Mouse (Mus musculus) naive thymus-derived CD4-positive, alpha-beta T cell, adult 2 months (primary cell): Measurements from ENCODE around the gene Cmbl.

Experiments used
- DNase-seq: peaks from one replicate; pipeline ENCODE4 v3.0.0-alpha.2; 2011; ENCODE audit warnings: low read depth

Cmbl gene

GRCm38 (mm10) chr15:31583304-31584085 is 18.3 kb downstream of the Cmbl start:
- DNase-seq: no peak

DNA sequence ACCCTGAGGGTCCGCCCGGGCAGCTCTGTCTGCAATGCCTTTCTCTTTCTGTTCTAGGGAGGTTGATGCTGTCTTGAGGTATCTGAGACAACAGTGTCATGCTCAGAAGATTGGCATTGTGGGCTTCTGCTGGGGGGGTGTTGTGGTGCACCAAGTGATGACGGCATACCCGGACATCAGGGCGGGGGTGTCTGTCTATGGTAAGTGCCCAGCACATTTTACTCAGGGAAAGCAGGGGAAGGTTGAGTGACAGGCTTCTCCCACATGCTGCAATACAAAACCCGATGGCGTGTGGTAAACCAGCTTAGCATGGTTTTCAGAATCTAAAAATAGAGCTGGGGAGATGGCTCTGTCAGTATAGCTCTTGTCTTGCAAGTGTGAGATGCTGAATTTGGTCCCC is 20.0 kb downstream of the Cmbl start:
- no peak for DNase-seq

DNA sequence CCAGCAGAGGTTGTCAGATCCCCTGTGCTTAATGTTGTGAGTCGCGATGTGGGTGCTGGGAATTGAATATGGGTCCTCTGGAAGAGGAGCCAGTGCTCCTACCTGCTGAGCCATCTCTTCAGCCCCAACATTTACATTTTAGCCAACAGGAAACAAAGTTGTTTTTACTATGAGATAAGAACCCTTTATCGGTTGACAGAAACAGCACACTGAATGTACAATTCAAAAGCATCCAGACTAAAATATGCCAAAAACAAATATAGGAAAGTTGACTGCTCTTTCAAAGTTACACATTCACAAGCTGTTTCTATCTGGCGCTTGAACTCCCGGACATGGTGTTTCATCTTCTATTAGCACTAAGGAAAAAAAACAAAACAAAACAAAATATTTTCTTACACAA is 20.9 kb downstream of the Cmbl start:
- DNase-seq: no peak

- DNase-seq: peak; percentile 89
Measured at GRCm38 (mm10) chr15:31586519-31586918, 21.3 kb downstream of the Cmbl start.

GRCm38 (mm10) chr15:31587789-31588188 is 22.6 kb downstream of the Cmbl start:
- DNase-seq: no peak

DNA sequence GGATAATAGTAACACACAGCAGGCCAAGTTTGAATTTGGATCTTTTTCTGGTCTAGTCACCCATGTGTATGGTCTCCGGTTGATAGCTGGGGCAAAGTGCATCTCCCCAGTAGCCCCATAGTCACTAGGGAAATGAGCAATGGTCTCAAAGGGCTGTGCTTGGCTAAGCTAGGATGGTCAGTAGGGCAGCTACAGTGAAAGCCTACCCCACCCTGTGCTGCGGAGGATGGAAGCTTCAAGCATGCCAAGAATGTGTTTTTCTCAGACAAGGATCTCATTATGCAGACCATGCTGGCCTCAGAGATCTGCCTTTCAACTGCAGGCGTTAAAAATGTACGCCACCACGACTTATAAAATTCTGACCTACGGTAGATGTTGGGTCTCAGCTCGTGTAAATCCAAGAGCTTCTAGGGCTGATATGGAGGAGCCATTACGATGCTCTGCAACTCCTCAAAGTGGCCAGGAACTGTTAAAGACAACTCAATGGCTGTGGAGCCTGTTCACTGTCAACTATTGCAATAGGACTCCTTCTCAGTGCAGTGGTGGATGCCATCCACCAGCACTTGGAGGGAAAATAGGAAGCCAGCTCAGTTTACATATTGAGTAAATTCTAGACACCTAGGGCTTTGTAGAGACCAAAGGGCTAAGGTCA is 23.9 kb downstream of the Cmbl start:
- DNase-seq: no peak

DNA sequence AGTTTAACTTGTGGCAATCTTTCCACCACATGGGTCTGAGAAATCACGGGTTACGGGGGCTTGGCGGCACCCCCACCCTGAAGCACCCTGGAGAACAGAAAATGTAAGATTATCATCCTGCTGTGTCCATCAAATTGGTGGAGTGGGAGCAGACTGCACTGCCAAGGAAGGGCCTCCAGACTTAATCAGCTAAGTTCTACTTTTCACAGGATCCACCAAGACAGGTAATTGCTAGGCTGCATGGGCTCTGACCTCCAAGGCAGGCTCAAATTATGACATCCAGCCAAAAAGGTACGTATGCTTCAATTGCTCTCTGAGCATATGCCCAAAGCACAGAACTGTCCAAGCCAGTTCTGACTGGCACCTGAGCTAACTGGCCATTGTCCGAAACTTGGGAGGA is 25.0 kb downstream of the Cmbl start:
- no peak for DNase-seq

DNA sequence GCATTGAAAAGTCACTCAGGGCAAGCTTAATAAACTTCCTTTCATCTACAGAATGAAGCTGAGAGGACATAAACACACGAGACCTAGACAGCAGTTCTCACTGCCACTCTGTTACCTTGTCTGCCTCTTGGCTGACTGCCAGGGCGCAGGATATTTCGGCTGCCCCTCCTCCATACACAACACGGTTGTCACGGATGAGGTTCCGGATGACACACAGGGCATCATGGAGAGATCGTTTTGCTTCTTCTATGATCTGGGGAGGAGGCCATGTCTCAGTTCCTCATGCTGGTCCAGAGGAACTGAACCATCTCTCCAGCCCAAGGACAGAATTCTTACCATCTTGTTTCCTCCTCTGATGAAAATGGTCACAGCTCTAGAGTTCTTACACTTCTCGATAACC is 27.3 kb downstream of the Cmbl start:
- DNase-seq: no peak

GRCm38 (mm10) chr15:31594260-31594659 is 29.1 kb downstream of the Cmbl start:
- DNase-seq: no peak

DNA sequence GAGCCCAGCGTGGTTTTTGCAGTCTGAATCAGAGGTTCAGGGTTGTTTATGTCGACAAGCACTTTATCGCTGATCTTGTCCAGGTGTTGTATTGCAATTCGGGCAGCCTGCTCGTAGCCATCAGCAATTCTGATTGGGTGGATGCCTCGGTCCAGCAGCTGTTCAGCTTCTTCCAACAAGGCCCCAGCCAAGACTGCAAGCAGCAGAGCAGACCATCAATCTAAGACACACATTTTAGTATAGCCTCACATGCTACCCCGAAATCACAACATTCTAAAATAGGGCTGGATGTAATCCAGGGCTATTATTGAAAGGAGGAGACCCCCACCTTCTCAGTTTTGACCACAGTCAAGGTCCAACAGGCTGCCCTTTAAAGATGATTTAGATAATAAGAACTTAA is 30.5 kb downstream of the Cmbl start:
- DNase-seq: no peak

GRCm38 (mm10) chr15:31599834-31600233 is 34.6 kb downstream of the Cmbl start:
- DNase-seq: no peak

GRCm38 (mm10) chr15:31601279-31601645 is 36.1 kb downstream of the Cmbl start:
- no peak for DNase-seq

DNA sequence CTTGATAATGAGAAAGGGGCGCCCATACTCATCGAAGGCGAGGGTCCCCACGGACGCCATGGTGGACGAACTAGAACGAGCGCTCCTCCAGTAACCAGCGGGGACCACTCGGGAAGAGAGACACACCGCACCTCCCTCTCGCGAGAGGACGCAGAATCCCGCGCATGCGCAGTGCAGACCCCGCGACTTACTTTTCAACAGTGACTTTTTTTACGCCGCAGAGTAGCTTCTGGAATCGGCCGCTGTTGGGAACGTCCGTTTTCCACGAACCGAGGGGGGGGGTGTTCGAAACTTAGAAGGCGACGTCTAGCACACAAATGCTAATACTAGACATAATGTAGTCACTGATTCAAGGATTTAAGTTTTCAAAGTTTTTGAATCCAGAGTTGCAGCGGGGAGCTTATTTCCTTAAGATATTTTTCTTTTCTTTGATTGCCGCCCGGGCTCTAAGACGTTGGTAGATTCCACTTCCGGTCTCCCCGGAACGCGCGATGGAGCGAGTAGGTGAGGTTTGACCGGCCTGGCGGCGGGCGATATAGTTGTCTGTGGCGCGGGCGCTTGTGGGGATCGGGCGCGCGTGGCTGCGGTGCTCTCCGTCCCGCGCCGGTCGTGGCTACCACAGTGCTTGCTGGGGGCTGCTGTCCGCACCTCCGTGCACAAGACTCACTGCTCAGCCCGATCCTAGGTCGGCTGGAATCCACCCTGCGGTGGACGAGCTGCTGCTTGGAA is 36.6 kb downstream of the Cmbl start, which contains the start of the genes Cct5 and Fam173b:
Cct5 (minus strand) TSS at position 159 of the 729 bp plus-strand sequence.
Fam173b (plus strand) TSS at position 207 of the 729 bp plus-strand sequence.
- DNase-seq: peak; percentile 98

GRCm38 (mm10) chr15:31602426-31602825 is 37.2 kb downstream of the Cmbl start:
- DNase-seq: peak; percentile 75

DNA sequence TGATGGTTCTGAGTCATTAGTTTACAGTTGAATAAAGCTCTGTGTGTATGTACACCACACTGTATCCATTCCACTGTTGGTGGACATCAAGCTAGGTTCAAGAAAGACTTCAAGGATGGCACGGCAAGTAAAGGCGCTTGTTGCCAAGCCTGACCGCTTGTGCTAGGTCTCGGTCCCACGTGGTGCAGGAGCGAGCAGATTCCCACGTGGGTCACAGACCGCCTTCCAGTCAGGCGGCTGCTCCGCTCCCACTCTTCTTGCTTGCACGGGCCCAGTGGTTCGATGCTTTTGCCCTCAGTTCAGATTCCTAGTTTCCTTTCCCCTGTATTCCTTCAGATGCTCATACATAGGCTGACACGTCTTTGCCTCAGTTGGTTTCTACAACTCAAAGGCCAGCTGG is 37.9 kb downstream of the Cmbl start:
- DNase-seq: no peak

DNA sequence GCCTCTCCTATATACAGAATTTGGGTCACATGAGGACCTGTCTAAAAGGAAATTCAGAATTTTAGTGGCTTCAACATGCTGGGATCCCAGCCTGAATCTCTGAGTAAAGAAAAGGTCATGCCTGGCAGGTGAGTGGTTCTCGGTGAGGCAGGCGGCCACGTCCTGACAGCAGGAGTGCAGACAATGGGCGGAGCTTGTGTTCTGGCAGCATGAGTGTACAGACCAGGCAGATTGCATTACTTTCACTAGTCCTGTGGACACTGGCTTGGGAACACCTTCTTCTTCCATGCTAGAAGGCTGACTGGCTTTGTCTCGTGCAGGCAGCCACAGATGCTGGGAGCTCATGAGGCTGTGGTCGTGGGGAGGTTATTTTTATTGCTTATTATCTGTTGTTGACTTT is 41.6 kb downstream of the Cmbl start:
- no peak for DNase-seq

- no peak for DNase-seq
Measured at GRCm38 (mm10) chr15:31611027-31611426, 45.8 kb downstream of the Cmbl start.

DNA sequence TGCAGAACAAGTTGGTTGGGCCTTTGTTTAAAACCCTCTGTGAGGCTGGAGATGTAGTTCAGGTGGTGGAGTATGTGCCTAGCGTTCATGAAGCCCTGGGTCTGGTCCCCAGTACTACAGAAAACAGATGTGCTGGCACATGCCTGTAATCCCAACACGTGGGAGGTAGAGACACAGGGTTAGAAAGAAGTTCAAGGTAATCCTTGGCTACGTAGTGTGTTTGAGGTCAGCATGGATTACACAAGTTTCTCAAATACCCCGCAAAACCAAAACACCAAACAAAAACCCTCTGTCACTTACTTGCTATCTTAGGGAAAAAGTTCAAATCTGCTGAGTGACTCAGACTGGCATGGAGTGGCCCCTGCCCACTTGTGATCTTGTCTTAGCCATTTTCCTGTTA is 46.8 kb downstream of the Cmbl start:
- DNase-seq: no peak

DNA sequence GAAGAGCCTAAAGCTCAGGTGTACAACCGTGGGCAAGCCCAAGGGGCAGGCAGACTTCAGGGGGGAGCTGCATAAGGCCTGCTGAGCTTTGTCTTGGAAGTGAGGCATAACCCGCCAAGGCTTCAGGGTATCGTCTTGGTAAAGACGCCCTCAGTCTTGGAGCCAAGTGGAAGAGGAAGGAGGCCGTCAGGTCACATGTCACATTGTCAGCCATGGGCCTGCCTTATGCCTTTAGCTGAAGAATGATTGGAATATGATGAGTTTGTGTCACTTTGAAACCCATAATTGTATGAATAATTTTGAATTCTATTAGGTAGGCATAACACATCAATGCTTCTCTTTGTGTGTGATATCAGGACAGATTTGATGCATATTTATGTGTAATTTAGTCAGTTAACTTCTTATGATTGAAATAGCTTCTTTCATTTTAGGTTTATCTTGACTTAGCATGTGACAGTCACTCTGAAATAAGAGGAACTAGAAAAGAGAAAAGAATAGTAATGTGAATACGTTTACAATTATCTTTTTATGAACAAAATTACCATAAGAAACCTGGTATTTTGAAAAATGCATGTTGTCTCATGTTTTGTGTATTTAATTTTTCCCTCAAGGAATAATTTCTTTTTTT is 48.8 kb downstream of the Cmbl start:
- DNase-seq: no peak

GRCm38 (mm10) chr15:31614666-31615065 is 49.5 kb downstream of the Cmbl start:
- DNase-seq: no peak

- DNase-seq: no peak
Measured at GRCm38 (mm10) chr15:31617261-31617660, 52.1 kb downstream of the Cmbl start.

GRCm38 (mm10) chr15:31619521-31619920 is 54.3 kb downstream of the Cmbl start:
- DNase-seq: no peak
